Mouse (Mus musculus) gastrocnemius, adult 2 months (tissue): ENCODE data around the gene Gpr85. TPM values are rescaled to one million over a fixed set of nuclear protein-coding genes. Genes with fewer than 3 reads are reported as not detected.
"Not testable (repeated sequence)": the region's sequence is repeated elsewhere in the genome, so short reads cannot be mapped to it uniquely, and the experiment has no call there.

Experiments used
- DNase-seq: peaks from one replicate; pipeline ENCODE4 v3.0.0; 2022
- H3K27ac ChIP-seq: fragments of 200-600 bp; 2 replicates; pipeline ENCODE4 v1.8.1; 2022; ENCODE audit warnings: mild to moderate bottlenecking
- H3K4me3 ChIP-seq: fragments of 200-600 bp; 2 replicates; pipeline ENCODE4 v1.8.1; 2022; ENCODE audit warnings: mild to moderate bottlenecking, moderate library complexity
- CTCF ChIP-seq: fragments of 200-600 bp; IDR thresholded peaks from 2 replicates; pipeline ENCODE4 v1.8.1; 2022; ENCODE audit warnings: antibody characterized with exemption, mild to moderate bottlenecking, moderate library complexity
- intact Hi-C: fragments of 180-260 bp; cut with DNase I; formaldehyde crosslinking; loops from one replicate; pipeline ENCODE4 v1.15.1; 2025
- total RNA-seq, 2 experiments: library from RNA; stranded (reverse); gene quantifications; 2 replicates each; pipeline ENCODE4 v1.2.3; 2021

Gpr85 gene
- total RNA-seq, 2 experiments from 2014 or later, result 0.17 to 0.18 TPM

GRCm38 (mm10) chr6:13853244-13853643 is 13.5 kb upstream of the Gpr85 start:
- TF ChIP-seq CTCF, result no peak
- DNase-seq, result no peak
- H3K27ac ChIP-seq, result no peak overlapping the region
- no peak overlapping the region for H3K4me3 ChIP-seq
- intact Hi-C loops, result no loop called here

GRCm38 (mm10) chr6:13846031-13846430 is 6.3 kb upstream of the Gpr85 start:
- DNase-seq, H3K27ac ChIP-seq, intact Hi-C loops, H3K4me3 ChIP-seq: not testable (repeated sequence)

GRCm38 (mm10) chr6:13838677-13839344 is 931 bp downstream of the Gpr85 start:
- H3K4me3 ChIP-seq, result peak overlapping the region; percentile 75
- no peak for TF ChIP-seq CTCF
- intact Hi-C loops, result no loop called here
- H3K27ac ChIP-seq, result peak overlapping the region; percentile 71
- DNase-seq, result peak; percentile 73

- H3K4me3 ChIP-seq, result peak overlapping the region; percentile 75
- intact Hi-C loops, result no loop called here
- no peak for TF ChIP-seq CTCF
- DNase-seq, result no peak
- H3K27ac ChIP-seq, result peak overlapping the region; percentile 71; the same call in 1 of the 2 replicates
Measured at GRCm38 (mm10) chr6:13837916-13838676, 1.6 kb downstream of the Gpr85 start.

GRCm38 (mm10) chr6:13836967-13837570 is 2.7 kb downstream of the Gpr85 start:
- TF ChIP-seq CTCF, result no peak
- no peak for DNase-seq
- Histone ChIP-seq H3K27ac (no peak overlapping the region), H3K4me3 (no peak overlapping the region; the same call in 1 of the 2 replicates)
- intact Hi-C loops, result no loop called here

GRCm38 (mm10) chr6:13835720-13836665 is 3.7 kb downstream of the Gpr85 start:
- H3K27ac ChIP-seq, result no peak overlapping the region
- no peak for DNase-seq
- H3K4me3 ChIP-seq, result no peak overlapping the region
- intact Hi-C loops, result no loop called here
- no peak for TF ChIP-seq CTCF

GRCm38 (mm10) chr6:13832770-13833169 is 7.0 kb downstream of the Gpr85 start:
- DNase-seq, result no peak
- H3K4me3 ChIP-seq, result no peak overlapping the region
- TF ChIP-seq CTCF, result no peak
- H3K27ac ChIP-seq, result no peak overlapping the region
- intact Hi-C loops, result no loop called here

- no peak for DNase-seq
- intact Hi-C loops, result no loop called here
- H3K27ac ChIP-seq, result no peak overlapping the region
- TF ChIP-seq CTCF, result no peak
- no peak overlapping the region for H3K4me3 ChIP-seq
Measured at GRCm38 (mm10) chr6:13828877-13829276, 10.9 kb downstream of the Gpr85 start.

GRCm38 (mm10) chr6:13816661-13817060 is 23.1 kb downstream of the Gpr85 start:
- intact Hi-C loops, result no loop called here
- Histone ChIP-seq H3K4me3 (no peak overlapping the region), H3K27ac (no peak overlapping the region)
- no peak for DNase-seq
- no peak for TF ChIP-seq CTCF

GRCm38 (mm10) chr6:13812157-13812556 is 27.6 kb downstream of the Gpr85 start:
- no peak for TF ChIP-seq CTCF
- no peak overlapping the region for H3K4me3 ChIP-seq
- intact Hi-C loops, result no loop called here
- no peak overlapping the region for H3K27ac ChIP-seq
- DNase-seq, result no peak

- no peak overlapping the region for H3K27ac ChIP-seq
- H3K4me3 ChIP-seq, result no peak overlapping the region
- DNase-seq, result no peak
- intact Hi-C loops, result no loop called here
- no peak for TF ChIP-seq CTCF
Measured at GRCm38 (mm10) chr6:13800071-13800470, 39.7 kb downstream of the Gpr85 start.

GRCm38 (mm10) chr6:13797389-13797788 is 42.4 kb downstream of the Gpr85 start:
- no peak for DNase-seq
- H3K4me3 ChIP-seq, result no peak overlapping the region
- H3K27ac ChIP-seq, result no peak overlapping the region
- no peak for TF ChIP-seq CTCF
- intact Hi-C loops, result no loop called here

Other genes starting within 250 kb of the Gpr85 start
- 10 to 100 TPM in 1 of 2 experiments, 1 to 10 TPM in 1; 8.2 to 10.7 TPM for gene Tmem168, start 231.8 kb downstream of the Gpr85 start, total RNA-seq
- gene Bmt2, start 162.0 kb downstream of the Gpr85 start, total RNA-seq, result 10 to 100 TPM in 1 of 2 experiments, 1 to 10 TPM in 1; 9.0 to 11.1 TPM
- 10 to 100 TPM; 29.3 to 36.1 TPM for gene 2610001J05Rik, start 31.6 kb upstream of the Gpr85 start, total RNA-seq